Mouse (Mus musculus): ENCODE data around the gene Slc25a34. TPM values are rescaled to one million over a fixed set of nuclear protein-coding genes. Genes with fewer than 3 reads are reported as not detected.

Slc25a34 gene
- polyA plus RNA-seq, 1 experiment = 12.3 TPM

- no peaks in the 10 kb centered on the region for H3K36me3 ChIP-seq (ENCODE audit: control insufficient read depth, insufficient read depth, low read length)
- H3K27ac ChIP-seq (ENCODE audit: control insufficient read depth, insufficient read depth, low read length) = no peak overlapping the region
- H3K4me1 ChIP-seq (replicated peaks; ENCODE audit: control insufficient read depth, insufficient read depth, low read length) = no peaks in the 10 kb centered on the region
- DNase-seq = no peak
- H3K4me3 ChIP-seq (ENCODE audit: control insufficient read depth, insufficient read depth, low read length) = no peak overlapping the region
- TF ChIP-seq POLR2A (IDR thresholded peaks at IDR 0.05; ENCODE audit: control insufficient read depth, extremely low read depth, insufficient read depth, low read length, poor library complexity) (no peak), CTCF (IDR thresholded peaks at IDR 0.05; ENCODE audit: borderline replicate concordance, control insufficient read depth, extremely low read depth, insufficient read depth, low read length, poor library complexity) (no peak)
- H3K27me3 ChIP-seq (ENCODE audit: control insufficient read depth, insufficient read depth, low read length) = no peaks in the 10 kb centered on the region
- 97% methylated on average over 13 of the region's 13 CpGs for WGBS
Observed at GRCm38 (mm10) chr4:141581051-141581450, 42.6 kb downstream of the Slc25a34 start.

- Histone ChIP-seq H3K4me1 (replicated peaks; ENCODE audit: control insufficient read depth, insufficient read depth, low read length) (0 out of 2 replicates have a peak, but pooled peaks cover 4% of the 10 kb centered on the region), H3K27me3 (ENCODE audit: control insufficient read depth, insufficient read depth, low read length) (no peaks in the 10 kb centered on the region), H3K36me3 (ENCODE audit: control insufficient read depth, insufficient read depth, low read length) (no peaks in the 10 kb centered on the region), H3K27ac (ENCODE audit: control insufficient read depth, insufficient read depth, low read length) (no peak overlapping the region), H3K4me3 (ENCODE audit: control insufficient read depth, insufficient read depth, low read length) (no peak overlapping the region)
- 83% methylated on average over 3 of the region's 3 CpGs for WGBS
- TF ChIP-seq CTCF (IDR thresholded peaks at IDR 0.05; ENCODE audit: borderline replicate concordance, control insufficient read depth, extremely low read depth, insufficient read depth, low read length, poor library complexity) (no peak), POLR2A (IDR thresholded peaks at IDR 0.05; ENCODE audit: control insufficient read depth, extremely low read depth, insufficient read depth, low read length, poor library complexity) (no peak)
- no peak for DNase-seq
Observed at GRCm38 (mm10) chr4:141578833-141579232, 44.8 kb downstream of the Slc25a34 start.

- no peak overlapping the region for H3K27ac ChIP-seq (ENCODE audit: control insufficient read depth, insufficient read depth, low read length)
- 0 out of 2 replicates have a peak, but pooled peaks cover 4% of the 10 kb centered on the region for H3K4me1 ChIP-seq (replicated peaks; ENCODE audit: control insufficient read depth, insufficient read depth, low read length)
- H3K36me3 ChIP-seq (ENCODE audit: control insufficient read depth, insufficient read depth, low read length) = no peaks in the 10 kb centered on the region
- TF ChIP-seq CTCF (IDR thresholded peaks at IDR 0.05; ENCODE audit: borderline replicate concordance, control insufficient read depth, extremely low read depth, insufficient read depth, low read length, poor library complexity) (no peak), POLR2A (IDR thresholded peaks at IDR 0.05; ENCODE audit: control insufficient read depth, extremely low read depth, insufficient read depth, low read length, poor library complexity) (no peak)
- H3K27me3 ChIP-seq (ENCODE audit: control insufficient read depth, insufficient read depth, low read length) = no peaks in the 10 kb centered on the region
- WGBS = 98% methylated on average over 7 of the region's 7 CpGs
- DNase-seq = no peak
- no peak overlapping the region for H3K4me3 ChIP-seq (ENCODE audit: control insufficient read depth, insufficient read depth, low read length)
Observed at GRCm38 (mm10) chr4:141576877-141577276, 46.7 kb downstream of the Slc25a34 start.

DNA sequence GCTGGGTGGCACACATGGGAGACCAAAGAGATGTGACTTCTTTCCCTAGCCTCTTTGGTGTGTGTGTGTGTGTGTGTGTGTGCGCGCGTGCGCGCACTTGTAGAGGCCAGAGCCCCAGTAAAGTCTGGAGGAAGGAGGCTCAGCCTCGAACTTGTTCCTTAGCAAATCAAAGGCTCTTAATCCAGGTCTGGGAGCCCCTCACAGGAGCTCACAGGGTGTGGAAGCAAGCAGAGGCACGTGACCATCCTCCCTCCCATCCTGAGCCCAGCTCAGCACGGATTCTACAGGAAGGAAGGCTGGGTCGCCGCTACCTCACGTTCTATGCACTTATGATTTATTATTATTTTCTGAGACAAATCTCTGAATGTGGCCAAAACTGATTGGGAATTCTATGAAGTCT, 47.2 kb downstream of the Slc25a34 start:
- Histone ChIP-seq H3K27me3 (ENCODE audit: control insufficient read depth, insufficient read depth, low read length) (no peaks in the 10 kb centered on the region), H3K4me3 (ENCODE audit: control insufficient read depth, insufficient read depth, low read length) (no peak overlapping the region), H3K36me3 (ENCODE audit: control insufficient read depth, insufficient read depth, low read length) (no peaks in the 10 kb centered on the region), H3K27ac (ENCODE audit: control insufficient read depth, insufficient read depth, low read length) (no peak overlapping the region), H3K4me1 (replicated peaks; ENCODE audit: control insufficient read depth, insufficient read depth, low read length) (0 out of 2 replicates have a peak, but pooled peaks cover 4% of the 10 kb centered on the region)
- no peak for DNase-seq
- TF ChIP-seq CTCF (IDR thresholded peaks at IDR 0.05; ENCODE audit: borderline replicate concordance, control insufficient read depth, extremely low read depth, insufficient read depth, low read length, poor library complexity) = no peak
- WGBS = 85% methylated on average over 11 of the region's 11 CpGs

GRCm38 (mm10) chr4:141574789-141575702, 48.6 kb downstream of the Slc25a34 start:
- no peaks in the 10 kb centered on the region for H3K27me3 ChIP-seq (ENCODE audit: control insufficient read depth, insufficient read depth, low read length)
- H3K4me3 ChIP-seq (ENCODE audit: control insufficient read depth, insufficient read depth, low read length) = no peak overlapping the region
- TF ChIP-seq POLR2A (IDR thresholded peaks at IDR 0.05; ENCODE audit: control insufficient read depth, extremely low read depth, insufficient read depth, low read length, poor library complexity) (no peak), CTCF (IDR thresholded peaks at IDR 0.05; ENCODE audit: borderline replicate concordance, control insufficient read depth, extremely low read depth, insufficient read depth, low read length, poor library complexity) (peak; percentile 91)
- no peak overlapping the region for H3K27ac ChIP-seq (ENCODE audit: control insufficient read depth, insufficient read depth, low read length)
- DNase-seq = peak; percentile 85
- H3K36me3 ChIP-seq (ENCODE audit: control insufficient read depth, insufficient read depth, low read length) = no peaks in the 10 kb centered on the region
- 0 out of 2 replicates have a peak, but pooled peaks cover 4% of the 10 kb centered on the region for H3K4me1 ChIP-seq (replicated peaks; ENCODE audit: control insufficient read depth, insufficient read depth, low read length)
- 45% methylated on average over 27 of the region's 27 CpGs for WGBS

- no peaks in the 10 kb centered on the region for H3K36me3 ChIP-seq (ENCODE audit: control insufficient read depth, insufficient read depth, low read length)
- H3K27ac ChIP-seq (ENCODE audit: control insufficient read depth, insufficient read depth, low read length) = no peak overlapping the region
- no peak overlapping the region for H3K4me3 ChIP-seq (ENCODE audit: control insufficient read depth, insufficient read depth, low read length)
- H3K4me1 ChIP-seq (replicated peaks; ENCODE audit: control insufficient read depth, insufficient read depth, low read length) = 0 out of 2 replicates have a peak, but pooled peaks cover 4% of the 10 kb centered on the region
- WGBS = 53% methylated on average over 6 of the region's 6 CpGs
- DNase-seq = no peak
- no peak for TF ChIP-seq POLR2A (IDR thresholded peaks at IDR 0.05; ENCODE audit: control insufficient read depth, extremely low read depth, insufficient read depth, low read length, poor library complexity)
- no peak for TF ChIP-seq CTCF (IDR thresholded peaks at IDR 0.05; ENCODE audit: borderline replicate concordance, control insufficient read depth, extremely low read depth, insufficient read depth, low read length, poor library complexity)
- no peaks in the 10 kb centered on the region for H3K27me3 ChIP-seq (ENCODE audit: control insufficient read depth, insufficient read depth, low read length)
Observed at GRCm38 (mm10) chr4:141573359-141573966, 50.2 kb downstream of the Slc25a34 start.
